Comparison of ENCODE assay signal across 8 mouse cellular contexts in the genomic region with DNA sequence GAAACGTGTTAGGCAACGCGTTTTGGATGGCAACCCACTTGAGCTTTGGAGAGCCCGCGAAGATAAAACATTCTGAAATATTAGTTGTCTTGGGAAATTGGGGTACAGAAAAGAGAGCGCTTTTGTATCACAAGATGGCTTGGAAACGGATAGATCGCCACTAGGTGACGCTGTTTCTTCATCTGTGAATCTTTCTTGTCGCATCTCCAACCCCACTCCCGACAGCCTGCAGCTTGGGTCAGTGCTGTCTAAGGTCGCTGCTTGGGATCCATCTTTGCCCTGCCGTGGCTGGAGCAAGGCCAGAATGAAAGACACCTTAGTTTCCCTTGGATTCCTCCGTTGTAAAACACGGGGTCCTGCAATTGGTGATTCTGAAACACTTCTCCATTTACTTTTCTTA.
A peak's percentile ranks its signal among the peaks of the same experiment; 100 is the strongest.
DNase-seq lines count a peak whose midpoint lies in the region; ATAC-seq and TF ChIP-seq lines count a peak whose summit lies in the region.

No protein-coding gene starts in this region.

- H3K4me1 ChIP-seq in G1E (ENCODE audit: insufficient read depth, low read depth, low read length) = peaks cover 63% of the 10 kb centered on the region
- H3K4me1 ChIP-seq in lung, embryonic 16.5 days (replicated peaks; ENCODE audit: control insufficient read depth, insufficient read depth, low read length) = 0 out of 2 replicates have a peak, but pooled peaks cover 2% of the 10 kb centered on the region

- DNase-seq in G1E (ENCODE audit: low spot score) = peak; percentile 46
- peak; percentile 84 to 87 for DNase-seq in cerebellum, adult 18-20 months
- peak; percentile 88 for DNase-seq in forelimb bud, embryonic 11.5 days (ENCODE audit: low read depth, low spot score)
- peak; percentile 73 to 88 for DNase-seq in layer of hippocampus, adult 8-10 months (ENCODE audit: low spot score in 2 of 2)
- peak; percentile 81 for DNase-seq in ovary, postnatal 14 days (ENCODE audit: low spot score)
- peak; percentile 72 to 89 for DNase-seq in thymus, postnatal 10 days (ENCODE audit: low spot score in 2 of 2)

- no peak overlapping the region; the same call in 1 of the 2 replicates for H3K4me3 ChIP-seq in G1E (ENCODE audit: low read depth, low read length)
- H3K4me3 ChIP-seq in lung, embryonic 16.5 days (ENCODE audit: low read length) = no peak overlapping the region

- no peak; the same call in 1 of the 2 replicates for ATAC-seq in G1E (ENCODE audit: extremely low read depth, insufficient number of reproducible peaks, low FRiP score, poor library complexity, severe bottlenecking)
- ATAC-seq in hematopoietic stem cell, adult 5-6 weeks (replicated peaks in 1 of 2; ENCODE audit: insufficient read depth in 1 of 2, low FRiP score in 2 of 2, low TSS enrichment in 1 of 2, low read depth in 1 of 2, poor library complexity in 2 of 2, severe bottlenecking in 2 of 2) = peak; percentile 53 to 71; a peak in 3 of 4 replicates
- peak; percentile 77 for ATAC-seq in lung, embryonic 16.5 days (ENCODE audit: low read depth)

- H3K27me3 ChIP-seq in G1E (ENCODE audit: insufficient read depth, low read length) = peaks cover 8% of the 10 kb centered on the region; the same call in 1 of the 2 replicates
- no peaks in the 10 kb centered on the region for H3K27me3 ChIP-seq in lung, embryonic 16.5 days (ENCODE audit: control insufficient read depth, insufficient read depth, low read depth, low read length)

- H3K9ac ChIP-seq in lung, embryonic 16.5 days (ENCODE audit: low read length) = peak overlapping the region; percentile 11; the same call in 1 of the 2 replicates

- 2% methylated on average over 15 of the region's 15 CpGs for WGBS in lung, embryonic 16.5 days

- no peaks in the 10 kb centered on the region for H3K9me3 ChIP-seq in G1E (replicated peaks)
- H3K9me3 ChIP-seq in lung, embryonic 16.5 days (ENCODE audit: control insufficient read depth, low read length) = no peaks in the 10 kb centered on the region

- H3K36me3 ChIP-seq in G1E (replicated peaks) = no peaks in the 10 kb centered on the region
- H3K36me3 ChIP-seq in lung, embryonic 16.5 days (ENCODE audit: control insufficient read depth, insufficient read depth, low read length) = no peaks in the 10 kb centered on the region

- peak; percentile 85 for TF ChIP-seq CTCF in G1E (IDR thresholded peaks at IDR 0.05; ENCODE audit: low read depth, low read length)

- H3K27ac ChIP-seq in lung, embryonic 16.5 days (ENCODE audit: low read length) = no peak overlapping the region

- peak overlapping the region; percentile 45 for H3K4me2 ChIP-seq in lung, embryonic 16.5 days (ENCODE audit: low read depth, low read length)
